In the genomic region with DNA sequence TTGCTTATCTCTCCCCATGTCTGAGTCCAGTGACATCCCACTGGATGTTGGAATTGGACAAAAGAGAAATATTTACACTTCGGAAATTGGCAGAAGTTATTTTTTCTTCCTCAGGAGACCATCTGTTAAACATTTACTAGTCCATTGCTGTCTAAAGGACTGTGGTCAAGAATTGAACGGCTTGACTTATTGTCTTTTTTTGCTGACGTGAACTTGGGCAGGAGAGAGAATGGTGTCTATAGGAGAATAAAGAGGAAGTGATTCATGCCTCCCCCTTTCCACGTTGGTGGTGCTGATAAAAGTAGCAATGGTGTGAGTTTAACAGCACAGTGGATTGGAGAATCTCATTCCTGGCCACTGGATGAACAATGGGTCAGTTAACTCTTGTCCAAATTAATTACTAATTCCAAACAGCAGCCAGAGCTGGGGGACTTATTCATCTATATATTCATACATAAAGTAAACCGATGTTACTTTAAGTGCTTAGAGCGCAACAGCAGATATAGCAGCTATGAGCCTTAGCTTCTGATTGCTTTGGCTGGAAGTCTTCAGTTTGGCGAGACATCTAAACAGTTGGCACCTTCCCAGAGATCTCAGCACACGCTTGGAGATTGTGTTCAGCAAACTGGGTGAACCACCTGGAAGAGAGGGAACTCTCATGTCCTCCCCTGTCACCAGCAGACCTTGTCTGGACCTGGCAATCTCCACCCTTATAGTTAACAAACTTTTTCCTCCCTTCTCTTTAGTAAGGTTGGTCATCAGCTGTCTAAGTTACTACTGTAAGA, we compare ENCODE assay signal across 25 mouse cellular contexts. TPM values are rescaled to one million over a fixed set of nuclear protein-coding genes. Genes with fewer than 3 reads are reported as not detected.
DNase-seq lines count a peak whose midpoint lies in the region; ATAC-seq and TF ChIP-seq lines count a peak whose summit lies in the region.
"Had no signal": no experiment of that assay in that cellular context is flagged by ENCODE, and none has a peak within 500 bp of the region (broad histone marks: within the 10 kb centered on the region; RNA-seq: fewer than 3 reads in every experiment).

No protein-coding gene starts in this region.

- no peaks in the 10 kb centered on the region for H3K36me3 ChIP-seq in kidney, adult 2 months (ENCODE audit: control insufficient read depth, insufficient read depth, low read length)
- H3K36me3 ChIP-seq in MEL (ENCODE audit: control insufficient read depth in 1 of 2, insufficient read depth in 2 of 2, low read length in 2 of 2) = no peaks in the 10 kb centered on the region
- H3K36me3 ChIP-seq: heart, embryonic 10.5 days; hindbrain, embryonic 10.5 days; intestine, embryonic 15.5 days; limb, embryonic 15.5 days; midbrain, embryonic 12.5 days; neural tube, embryonic 12.5 days had no signal

- no peak for TF ChIP-seq POLR2A in kidney, adult 2 months (IDR thresholded peaks at IDR 0.05; ENCODE audit: low read depth, low read length)
- TF ChIP-seq POLR2A in MEL (IDR thresholded peaks at IDR 0.05; ENCODE audit: control insufficient read depth in 1 of 2, insufficient read depth in 1 of 2, low read depth in 1 of 2, low read length in 2 of 2, poor library complexity in 1 of 2) = no peak

- H3K27me3 ChIP-seq in kidney, adult 2 months (replicated peaks; ENCODE audit: control insufficient read depth, insufficient read depth, low read length) = no peaks in the 10 kb centered on the region
- no peaks in the 10 kb centered on the region for H3K27me3 ChIP-seq in MEL (ENCODE audit: control insufficient read depth in 1 of 2, insufficient read depth in 2 of 2, low read length in 2 of 2)
- H3K27me3 ChIP-seq: intestine, embryonic 15.5 days; limb, embryonic 15.5 days; midbrain, embryonic 12.5 days; neural tube, embryonic 12.5 days had no signal

- peak; percentile 73 for ATAC-seq in megakaryocyte progenitor cell, adult 5-6 weeks (replicated peaks; ENCODE audit: poor library complexity)
- ATAC-seq: forebrain, embryonic 14.5 days; hindbrain, embryonic 16.5 days; intestine, embryonic 15.5 days; lung, postnatal 0 days had no signal

- no peak for TF ChIP-seq EP300 in MEL (IDR thresholded peaks at IDR 0.05; ENCODE audit: low read depth in 1 of 2, low read length in 2 of 2)

- WGBS in kidney, adult 2 months = 50% methylated on average over 8 of the region's 8 CpGs

- no peaks in the 10 kb centered on the region; the same call in 1 of the 2 replicates for H3K4me1 ChIP-seq in kidney, adult 2 months (ENCODE audit: control insufficient read depth, insufficient read depth, low read length)
- H3K4me1 ChIP-seq in MEL (ENCODE audit: control insufficient read depth in 1 of 2, insufficient read depth in 2 of 2, low read length in 2 of 2) = no peaks in the 10 kb centered on the region
- H3K4me1 ChIP-seq: heart, embryonic 10.5 days; hindbrain, embryonic 10.5 days; intestine, embryonic 15.5 days; limb, embryonic 15.5 days; midbrain, embryonic 12.5 days; neural tube, embryonic 12.5 days had no signal

- no peak overlapping the region for H3K9ac ChIP-seq in MEL (ENCODE audit: control insufficient read depth, low read depth, low read length, poor library complexity, severe bottlenecking)
- H3K9ac ChIP-seq: intestine, embryonic 15.5 days; limb, embryonic 15.5 days; midbrain, embryonic 12.5 days; neural tube, embryonic 12.5 days had no signal

- H3K4me3 ChIP-seq in kidney, adult 2 months (ENCODE audit: insufficient read depth, low read depth, low read length) = no peak overlapping the region
- H3K4me3 ChIP-seq in MEL (ENCODE audit: control insufficient read depth in 1 of 2, insufficient read depth in 1 of 2, low read depth in 2 of 2, low read length in 2 of 2) = no peak overlapping the region
- H3K4me3 ChIP-seq: gastrocnemius, adult 2 months; heart, embryonic 10.5 days; hindbrain, embryonic 10.5 days; intestine, embryonic 15.5 days; left cerebral cortex, adult 2 months; limb, embryonic 15.5 days; midbrain, embryonic 12.5 days; neural tube, embryonic 12.5 days had no signal

- no peak for TF ChIP-seq RAD21 in MEL (IDR thresholded peaks at IDR 0.05; ENCODE audit: low read depth, low read length)

- TF ChIP-seq CTCF in kidney, adult 2 months (conservative IDR thresholded peaks at IDR 0.05; ENCODE audit: insufficient read depth, insufficient read length, low read depth, low read length) = no peak
- TF ChIP-seq CTCF in MEL (IDR thresholded peaks at IDR 0.05 in 2 of 3, conservative IDR thresholded peaks at IDR 0.05 in 1 of 3; ENCODE audit: control insufficient read depth in 1 of 3, insufficient read depth in 1 of 3, low read depth in 2 of 3, low read length in 3 of 3, poor library complexity in 1 of 3, severe bottlenecking in 1 of 3) = no peak

- no peaks in the 10 kb centered on the region for H3K9me3 ChIP-seq in MEL (replicated peaks; ENCODE audit: insufficient read depth, low read length)
- H3K9me3 ChIP-seq: heart, embryonic 10.5 days; hindbrain, embryonic 10.5 days; intestine, embryonic 15.5 days; limb, embryonic 15.5 days; midbrain, embryonic 12.5 days; neural tube, embryonic 12.5 days had no signal

- peak; percentile 16 for DNase-seq in kidney, adult 2 months
- no peak for DNase-seq in kidney, postnatal 10 days
- DNase-seq in MEL (ENCODE audit: low read depth, low spot score) = peak; percentile 1
- DNase-seq in c-Kit-positive CD71-negative TER-119-negative erythroid progenitor cells, embryonic 14.5 days (ENCODE audit: low read depth) = peak; percentile 4
- no peak for DNase-seq in right cerebral cortex, postnatal 14 days
- DNase-seq in urinary bladder, postnatal 36 days (ENCODE audit: low spot score in 2 of 2) = no peak
- DNase-seq: gastrocnemius, adult 2 months; kidney, adult 9 months; kidney, postnatal 36 days; layer of hippocampus, adult 9-11 months; left cerebral cortex, postnatal 4 days; right cerebral cortex, postnatal 4 days; thymus, postnatal 14 days had no signal

- no peak overlapping the region for H3K27ac ChIP-seq in kidney, adult 2 months (ENCODE audit: insufficient read depth, low read depth, low read length)
- no peak overlapping the region for H3K27ac ChIP-seq in MEL (ENCODE audit: control insufficient read depth, low read depth, low read length)
- H3K27ac ChIP-seq: gastrocnemius, adult 2 months; heart, embryonic 10.5 days; hindbrain, embryonic 10.5 days; intestine, embryonic 15.5 days; left cerebral cortex, adult 2 months; limb, embryonic 15.5 days; midbrain, embryonic 12.5 days; neural tube, embryonic 12.5 days had no signal

- no peaks in the 10 kb centered on the region for H3K79me2 ChIP-seq in MEL (ENCODE audit: control insufficient read depth, insufficient read depth, low read length, poor library complexity)

TF ChIP-seq in MEL, 35 proteins besides CTCF, POLR2A, EP300 and RAD21:
- TF ChIP-seq UBTF (IDR thresholded peaks at IDR 0.05; ENCODE audit: borderline replicate concordance, insufficient read depth, low read depth, low read length) = no peak
- TF ChIP-seq MAZ (IDR thresholded peaks at IDR 0.05; ENCODE audit: low read depth, low read length) = no peak
- no peak for TF ChIP-seq SIN3A (IDR thresholded peaks at IDR 0.05; ENCODE audit: low read length)
- no peak for TF ChIP-seq NELFE (IDR thresholded peaks at IDR 0.05; ENCODE audit: low read depth, low read length)
- TF ChIP-seq MEF2A (IDR thresholded peaks at IDR 0.05; ENCODE audit: extremely low read depth, insufficient replicate concordance, low read depth, low read length, poor library complexity, severe bottlenecking) = no peak
- TF ChIP-seq CHD2 (IDR thresholded peaks at IDR 0.05; ENCODE audit: low read length) = no peak
- TF ChIP-seq CHD1 (IDR thresholded peaks at IDR 0.05; ENCODE audit: low read depth, low read length) = no peak
- no peak for TF ChIP-seq ZKSCAN1 (IDR thresholded peaks at IDR 0.05; ENCODE audit: low read depth, low read length)
- no peak for TF ChIP-seq KAT2A (conservative IDR thresholded peaks at IDR 0.05; ENCODE audit: low read depth, low read length)
- TF ChIP-seq TAL1 (IDR thresholded peaks at IDR 0.05; ENCODE audit: low read length) = no peak
- no peak for TF ChIP-seq NRF1 (IDR thresholded peaks at IDR 0.05; ENCODE audit: insufficient read depth, low read depth, low read length, poor library complexity, severe bottlenecking)
- no peak for TF ChIP-seq MYB (IDR thresholded peaks at IDR 0.05; ENCODE audit: low read depth, low read length)

RNA-seq across cellular contexts. Expression of a gene that starts 28.6 kb away (rescaled TPM):
- 0.55 and 0.96 TPM in 2 replicates for polyA plus RNA-seq in kidney, adult 2 months (2012; rRNA removed)
- total RNA-seq in MEL (2012; rRNA removed) = not detected in 2 replicates
- polyA plus RNA-seq in MEL (2012; ENCODE audit: insufficient read depth in 1 of 2, insufficient read length in 2 of 2, low read depth in 1 of 2, low replicate concordance in 2 of 2, missing spikeins in 1 of 2) = not detected
- 0.32 TPM in 1 of 2 replicates, not detected in the other for total RNA-seq in megakaryocyte progenitor cell, adult 5-6 weeks (2015)
- total RNA-seq in megakaryocyte progenitor cell, adult 5-6 weeks (2017) = 0.21 and 0.78 TPM in 2 replicates
- total RNA-seq: gastrocnemius, postnatal 4 days; left cerebral cortex, postnatal 4 days had no signal
- polyA plus RNA-seq: forebrain, embryonic 14.5 days; hindbrain, embryonic 10.5 days; hindbrain, embryonic 16.5 days had no signal

Comparison
In these comparisons a context has a peak if more than half of its experiments do, and no peak if none do; other contexts are left out.
1. DNase-seq: peak in kidney, adult 2 months (single experiment), MEL (single experiment) and c-Kit-positive CD71-negative TER-119-negative erythroid progenitor cells, embryonic 14.5 days (single experiment); none in kidney, postnatal 10 days (single experiment), right cerebral cortex, postnatal 14 days (single experiment) and urinary bladder, postnatal 36 days (0 of 2).